ENCODE assay signal across 8 mouse cellular contexts in the genomic region with DNA sequence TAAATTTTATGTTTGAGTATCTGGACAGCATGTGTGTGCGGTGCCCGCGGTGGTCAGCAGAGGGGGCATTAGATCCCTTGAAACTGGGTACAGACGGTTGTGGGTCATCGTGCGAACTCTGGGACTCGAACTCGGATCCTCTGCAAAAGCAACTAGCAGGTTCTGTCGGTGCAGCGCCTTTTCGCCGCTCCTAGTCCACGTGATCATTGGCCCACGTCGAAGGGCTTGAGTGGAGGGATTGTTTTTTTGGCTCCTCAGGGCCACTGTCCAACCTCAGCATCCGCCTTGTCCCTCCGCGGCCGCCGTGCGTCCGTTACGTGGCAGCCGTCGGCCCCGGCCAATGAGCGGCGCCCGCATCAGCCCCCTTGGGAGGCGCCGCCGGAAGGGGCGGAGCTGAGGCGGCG. TPM values are rescaled to one million over a fixed set of nuclear protein-coding genes. Genes with fewer than 3 reads are reported as not detected.
DNase-seq lines count a peak whose midpoint lies in the region; ATAC-seq and TF ChIP-seq lines count a peak whose summit lies in the region.

TSS of gene Tmed2 (plus strand) at position 313 of the 404 bp plus-strand sequence.

- H3K4me2 ChIP-seq in heart, embryonic 12.5 days, result peak within 1 kb of the TSS; percentile 80
- H3K4me2 ChIP-seq in kidney, postnatal 0 days (ENCODE audit: low read length), result peak within 1 kb of the TSS; percentile 66
- H3K4me2 ChIP-seq in liver, embryonic 11.5 days, result peak within 1 kb of the TSS; percentile 88
- H3K4me2 ChIP-seq in stomach, embryonic 14.5 days (replicated peaks; ENCODE audit: low read depth, low read length), result peak within 1 kb of the TSS; percentile 74

- under 1% methylated on average over 35 of the region's 35 CpGs for WGBS in heart, embryonic 12.5 days
- WGBS in kidney, postnatal 0 days, result under 1% methylated on average over 33 of the region's 35 CpGs
- WGBS in liver, embryonic 11.5 days, result 2% methylated on average over 35 of the region's 35 CpGs
- under 1% methylated on average over 35 of the region's 35 CpGs for WGBS in stomach, embryonic 14.5 days

- peak within 1 kb of the TSS; percentile 87 for H3K4me3 ChIP-seq in heart, embryonic 12.5 days
- H3K4me3 ChIP-seq in kidney, postnatal 0 days (replicated peaks; ENCODE audit: low read depth, low read length), result peak within 1 kb of the TSS; percentile 86
- peak within 1 kb of the TSS; percentile 96 for H3K4me3 ChIP-seq in liver, embryonic 11.5 days (ENCODE audit: low read depth, low read length)
- peak within 1 kb of the TSS; percentile 95 for H3K4me3 ChIP-seq in stomach, embryonic 14.5 days (ENCODE audit: low read depth, low read length)

- DNase-seq in CD4-positive helper T cell, adult 2 months (ENCODE audit: low read depth, low spot score), result peak; percentile 97
- peak; percentile 96 for DNase-seq in brain, embryonic 18.5 days (ENCODE audit: low read depth, low spot score)
- peak; percentile 98 for DNase-seq in kidney, postnatal 0 days (ENCODE audit: low spot score)
- DNase-seq in liver, embryonic 11.5 days (ENCODE audit: low spot score), result peak; percentile 88
- DNase-seq in naive thymus-derived CD4-positive, alpha-beta T cell, adult 2 months (ENCODE audit: low read depth), result peak; percentile 94

- peaks cover 18% of the 10 kb centered on the region for H3K4me1 ChIP-seq in heart, embryonic 12.5 days (replicated peaks)
- 0 out of 2 replicates have a peak, but pooled peaks cover 8% of the 10 kb centered on the region for H3K4me1 ChIP-seq in kidney, postnatal 0 days (replicated peaks; ENCODE audit: insufficient read depth, low read length)
- H3K4me1 ChIP-seq in liver, embryonic 11.5 days (replicated peaks; ENCODE audit: control insufficient read depth, insufficient read depth, low read length), result peaks cover 11% of the 10 kb centered on the region
- peaks cover 12% of the 10 kb centered on the region for H3K4me1 ChIP-seq in stomach, embryonic 14.5 days (ENCODE audit: control insufficient read depth, insufficient read depth, low read length)

- peak within 1 kb of the TSS; percentile 92 for H3K27ac ChIP-seq in heart, embryonic 12.5 days (ENCODE audit: poor library complexity, severe bottlenecking)
- peak within 1 kb of the TSS; percentile 94 for H3K27ac ChIP-seq in kidney, postnatal 0 days
- H3K27ac ChIP-seq in liver, embryonic 11.5 days (ENCODE audit: low read depth, low read length), result peak within 1 kb of the TSS; percentile 87
- peak within 1 kb of the TSS; percentile 84 for H3K27ac ChIP-seq in stomach, embryonic 14.5 days (ENCODE audit: low read length)

- H3K9me3 ChIP-seq in heart, embryonic 12.5 days (replicated peaks), result no peaks in the 10 kb centered on the region
- no peaks in the 10 kb centered on the region for H3K9me3 ChIP-seq in kidney, postnatal 0 days (replicated peaks; ENCODE audit: low read length)
- H3K9me3 ChIP-seq in liver, embryonic 11.5 days (ENCODE audit: control insufficient read depth, low read length), result no peaks in the 10 kb centered on the region
- H3K9me3 ChIP-seq in stomach, embryonic 14.5 days (ENCODE audit: control insufficient read depth, low read depth, low read length), result no peaks in the 10 kb centered on the region

- peak; percentile 98 for ATAC-seq in erythroid progenitor cell, adult 5-6 weeks (replicated peaks; ENCODE audit: low FRiP score, poor library complexity, severe bottlenecking)
- ATAC-seq in heart, embryonic 12.5 days (ENCODE audit: insufficient number of reproducible peaks, low FRiP score), result peak; percentile 93
- ATAC-seq in kidney, postnatal 0 days (replicated peaks; ENCODE audit: low FRiP score, low read depth), result peak; percentile 96
- peak; percentile 95 for ATAC-seq in liver, embryonic 11.5 days (replicated peaks; ENCODE audit: low FRiP score)
- ATAC-seq in stomach, embryonic 14.5 days (ENCODE audit: insufficient number of reproducible peaks, insufficient read depth, low FRiP score, low read depth), result peak; percentile 92

- H3K27me3 ChIP-seq in heart, embryonic 12.5 days (replicated peaks), result no peaks in the 10 kb centered on the region
- no peaks in the 10 kb centered on the region for H3K27me3 ChIP-seq in kidney, postnatal 0 days (ENCODE audit: insufficient read depth, low read length)
- no peaks in the 10 kb centered on the region for H3K27me3 ChIP-seq in liver, embryonic 11.5 days (replicated peaks; ENCODE audit: control insufficient read depth, insufficient read depth, low read length)
- H3K27me3 ChIP-seq in stomach, embryonic 14.5 days (ENCODE audit: control insufficient read depth, insufficient read depth, low read length), result no peaks in the 10 kb centered on the region

- TF ChIP-seq CTCF in kidney, postnatal 0 days (IDR thresholded peaks at IDR 0.05; ENCODE audit: low read depth), result peak; percentile 55

- H3K36me3 ChIP-seq in heart, embryonic 12.5 days, result peaks cover 27% of the 10 kb centered on the region
- peaks cover 13% of the 10 kb centered on the region; the same call in 1 of the 2 replicates for H3K36me3 ChIP-seq in kidney, postnatal 0 days (ENCODE audit: insufficient read depth, low read length)
- H3K36me3 ChIP-seq in liver, embryonic 11.5 days (ENCODE audit: control insufficient read depth, insufficient read depth, low read length), result peaks cover 22% of the 10 kb centered on the region
- peaks cover 23% of the 10 kb centered on the region for H3K36me3 ChIP-seq in stomach, embryonic 14.5 days (ENCODE audit: control insufficient read depth, insufficient read depth, low read length)

- peak within 1 kb of the TSS; percentile 94 for H3K9ac ChIP-seq in heart, embryonic 12.5 days
- peak within 1 kb of the TSS; percentile 93 for H3K9ac ChIP-seq in kidney, postnatal 0 days (ENCODE audit: low read depth, low read length)
- H3K9ac ChIP-seq in liver, embryonic 11.5 days (ENCODE audit: low read depth, low read length), result peak within 1 kb of the TSS; percentile 95
- H3K9ac ChIP-seq in stomach, embryonic 14.5 days (replicated peaks; ENCODE audit: low read depth, low read length), result peak within 1 kb of the TSS; percentile 92

RNA-seq across cellular contexts. Expression of gene Tmed2, which starts in this region (rescaled TPM):
- 454 and 638 TPM in 2 replicates for total RNA-seq in erythroid progenitor cell, adult 5-6 weeks (2015; ENCODE audit: low replicate concordance)
- 524 and 584 TPM in 2 replicates for total RNA-seq in erythroid progenitor cell, adult 5-6 weeks (2017; ENCODE audit: low replicate concordance)
- polyA plus RNA-seq in heart, embryonic 12.5 days (2016; fragmentation: Nextera tagmentation; extraction: Ambion mirVana), result 490 and 502 TPM in 2 replicates
- polyA plus RNA-seq in kidney, postnatal 0 days (2015; fragmentation: Nextera tagmentation; extraction: Ambion mirVana), result 561 and 572 TPM in 2 replicates
- 521 and 566 TPM in 2 replicates for polyA plus RNA-seq in liver, embryonic 11.5 days (2014; fragmentation: Nextera tagmentation; extraction: Ambion mirVana)
- polyA plus RNA-seq in stomach, embryonic 14.5 days (2014; fragmentation: Nextera tagmentation; extraction: Ambion mirVana), result 519 and 589 TPM in 2 replicates

Comparison
In these comparisons a context has a peak if more than half of its experiments do, and no peak if none do; other contexts are left out.
1. Peak in every context shown above with its lines: DNase-seq, ATAC-seq, H3K4me3 ChIP-seq and H3K27ac ChIP-seq.